28 mouse cellular contexts compared by ENCODE assay signal in genomic region chr4:70844742-70845141, GRCm38 (mm10).
A peak's percentile ranks its signal among the peaks of the same experiment; 100 is the strongest.
DNase-seq lines count a peak whose midpoint lies in the region; ATAC-seq and TF ChIP-seq lines count a peak whose summit lies in the region.
"Had no signal": no experiment of that assay in that cellular context is flagged by ENCODE, and none has a peak within 500 bp of the region (broad histone marks: within the 10 kb centered on the region; RNA-seq: fewer than 3 reads in every experiment).

No protein-coding gene starts in this region.

- no peak for ATAC-seq in hindbrain, postnatal 0 days
- ATAC-seq in hindbrain, embryonic 16.5 days, result no peak
- ATAC-seq in embryonic facial prominence, embryonic 14.5 days (ENCODE audit: low read depth), result peak; percentile 41; the same call in 1 of the 2 replicates
- ATAC-seq in limb, embryonic 13.5 days (ENCODE audit: low FRiP score, low read depth), result peak; percentile 64; the same call in 1 of the 2 replicates
- ATAC-seq: CD4-positive, CD25-positive, alpha-beta regulatory T cell, adult 4 months; forebrain, embryonic 13.5 days; intestine, embryonic 16.5 days had no signal

- no peaks in the 10 kb centered on the region for H3K4me1 ChIP-seq in hindbrain, postnatal 0 days (ENCODE audit: insufficient read depth, low read length)
- H3K4me1 ChIP-seq in hindbrain, embryonic 16.5 days (ENCODE audit: control insufficient read depth, insufficient read depth, low read depth, low read length), result no peaks in the 10 kb centered on the region
- H3K4me1 ChIP-seq in embryonic facial prominence, embryonic 14.5 days (ENCODE audit: control insufficient read depth, insufficient read depth, low read length), result no peaks in the 10 kb centered on the region
- H3K4me1 ChIP-seq in limb, embryonic 13.5 days, result no peaks in the 10 kb centered on the region
- H3K4me1 ChIP-seq: forebrain, embryonic 13.5 days; heart, embryonic 12.5 days; hindbrain, embryonic 15.5 days; liver, embryonic 15.5 days; midbrain, embryonic 10.5 days had no signal

- no peak overlapping the region for H3K9ac ChIP-seq in hindbrain, postnatal 0 days (replicated peaks; ENCODE audit: low read length)
- no peak overlapping the region for H3K9ac ChIP-seq in hindbrain, embryonic 16.5 days (ENCODE audit: low read depth, low read length)
- no peak overlapping the region for H3K9ac ChIP-seq in embryonic facial prominence, embryonic 14.5 days (ENCODE audit: low read depth, low read length)
- H3K9ac ChIP-seq in limb, embryonic 13.5 days, result no peak overlapping the region
- H3K9ac ChIP-seq: forebrain, embryonic 13.5 days; heart, embryonic 12.5 days; hindbrain, embryonic 15.5 days; liver, embryonic 15.5 days; lung, embryonic 14.5 days had no signal

- no peak for TF ChIP-seq CTCF in hindbrain, postnatal 0 days (IDR thresholded peaks at IDR 0.05; ENCODE audit: low read depth)

- peak; percentile 2 for DNase-seq in hindbrain, postnatal 0 days (ENCODE audit: low spot score)
- peak; percentile 71 for DNase-seq in embryo, embryonic 10.5 days (ENCODE audit: low spot score)
- peak; percentile 75 for DNase-seq in embryonic facial prominence, embryonic 14.5 days (ENCODE audit: low spot score)
- no peak for DNase-seq in kidney, adult 9 months
- DNase-seq in thymus, postnatal 36 days, result no peak
- DNase-seq: adrenal gland, postnatal 14 days; cerebellum, adult 11-12 months; cerebellum, adult 9-11 months; gastrocnemius, postnatal 25 days; heart, adult 18-20 months; heart, postnatal 4 days; kidney, postnatal 14 days; layer of hippocampus, adult 9-11 months; lung, embryonic 14.5 days; lung, postnatal 14 days; right cerebral cortex, postnatal 25 days; thymus, adult 18-20 months; thymus, postnatal 25 days had no signal

- H3K36me3 ChIP-seq in hindbrain, postnatal 0 days (ENCODE audit: insufficient read depth, low read length), result no peaks in the 10 kb centered on the region
- no peaks in the 10 kb centered on the region for H3K36me3 ChIP-seq in hindbrain, embryonic 16.5 days (ENCODE audit: control insufficient read depth, insufficient read depth, low read length)
- no peaks in the 10 kb centered on the region for H3K36me3 ChIP-seq in embryonic facial prominence, embryonic 14.5 days (ENCODE audit: control insufficient read depth, insufficient read depth, low read length)
- no peaks in the 10 kb centered on the region for H3K36me3 ChIP-seq in limb, embryonic 13.5 days
- H3K36me3 ChIP-seq: heart, embryonic 12.5 days; hindbrain, embryonic 15.5 days; liver, embryonic 15.5 days; midbrain, embryonic 10.5 days had no signal

- no peaks in the 10 kb centered on the region for H3K9me3 ChIP-seq in hindbrain, postnatal 0 days (ENCODE audit: low read length)
- H3K9me3 ChIP-seq in hindbrain, embryonic 16.5 days (ENCODE audit: control insufficient read depth, low read length), result no peaks in the 10 kb centered on the region
- H3K9me3 ChIP-seq in embryonic facial prominence, embryonic 14.5 days (ENCODE audit: control insufficient read depth, low read length), result no peaks in the 10 kb centered on the region
- no peaks in the 10 kb centered on the region for H3K9me3 ChIP-seq in limb, embryonic 13.5 days
- H3K9me3 ChIP-seq: forebrain, embryonic 13.5 days; heart, embryonic 12.5 days; hindbrain, embryonic 15.5 days; liver, embryonic 15.5 days; midbrain, embryonic 10.5 days had no signal

- no peaks in the 10 kb centered on the region for H3K27me3 ChIP-seq in hindbrain, postnatal 0 days (ENCODE audit: insufficient read depth, low read length)
- H3K27me3 ChIP-seq in hindbrain, embryonic 16.5 days (replicated peaks; ENCODE audit: control insufficient read depth, insufficient read depth, low read length), result no peaks in the 10 kb centered on the region
- H3K27me3 ChIP-seq in embryonic facial prominence, embryonic 14.5 days (replicated peaks; ENCODE audit: control insufficient read depth, insufficient read depth, low read length), result no peaks in the 10 kb centered on the region
- no peaks in the 10 kb centered on the region for H3K27me3 ChIP-seq in limb, embryonic 13.5 days
- H3K27me3 ChIP-seq: forebrain, embryonic 13.5 days; heart, embryonic 12.5 days; hindbrain, embryonic 15.5 days; liver, embryonic 15.5 days had no signal

- 29% methylated on average over 1 of the region's 1 CpGs for WGBS in hindbrain, postnatal 0 days
- 36% methylated on average over 1 of the region's 1 CpGs for WGBS in hindbrain, embryonic 16.5 days
- 27% methylated on average over 1 of the region's 1 CpGs for WGBS in embryonic facial prominence, embryonic 14.5 days
- 13% methylated on average over 1 of the region's 1 CpGs for WGBS in limb, embryonic 13.5 days

- no peak overlapping the region for H3K4me2 ChIP-seq in hindbrain, postnatal 0 days (ENCODE audit: low read depth, low read length)
- H3K4me2 ChIP-seq in hindbrain, embryonic 16.5 days (ENCODE audit: low read length), result no peak overlapping the region
- no peak overlapping the region for H3K4me2 ChIP-seq in embryonic facial prominence, embryonic 14.5 days (ENCODE audit: low read depth, low read length)
- no peak overlapping the region for H3K4me2 ChIP-seq in limb, embryonic 13.5 days (replicated peaks)
- H3K4me2 ChIP-seq: forebrain, embryonic 13.5 days; heart, embryonic 12.5 days; hindbrain, embryonic 15.5 days; liver, embryonic 15.5 days; lung, embryonic 14.5 days had no signal

- no peak overlapping the region for H3K4me3 ChIP-seq in hindbrain, postnatal 0 days (ENCODE audit: low read length)
- H3K4me3 ChIP-seq in hindbrain, embryonic 16.5 days (ENCODE audit: low read length), result no peak overlapping the region
- H3K4me3 ChIP-seq in embryonic facial prominence, embryonic 14.5 days (ENCODE audit: low read depth, low read length), result no peak overlapping the region
- no peak overlapping the region for H3K4me3 ChIP-seq in limb, embryonic 13.5 days
- H3K4me3 ChIP-seq: forebrain, embryonic 13.5 days; heart, embryonic 12.5 days; hindbrain, embryonic 15.5 days; liver, embryonic 15.5 days; midbrain, embryonic 10.5 days had no signal

- H3K27ac ChIP-seq in hindbrain, postnatal 0 days, result no peak overlapping the region
- H3K27ac ChIP-seq in hindbrain, embryonic 16.5 days (ENCODE audit: low read depth, low read length), result no peak overlapping the region
- no peak overlapping the region for H3K27ac ChIP-seq in embryonic facial prominence, embryonic 14.5 days (replicated peaks; ENCODE audit: low read depth, low read length)
- no peak overlapping the region for H3K27ac ChIP-seq in limb, embryonic 13.5 days
- H3K27ac ChIP-seq: forebrain, embryonic 13.5 days; hindbrain, embryonic 15.5 days; liver, embryonic 15.5 days; midbrain, embryonic 10.5 days; stomach, postnatal 0 days had no signal

Comparison
In these comparisons a context has a peak if more than half of its experiments do, and no peak if none do; other contexts are left out.
1. ATAC-seq: peak in embryonic facial prominence, embryonic 14.5 days (single experiment) and limb, embryonic 13.5 days (single experiment); none in hindbrain, postnatal 0 days (single experiment) and hindbrain, embryonic 16.5 days (single experiment).
2. DNase-seq: peak in hindbrain, postnatal 0 days (single experiment), embryo, embryonic 10.5 days (single experiment) and embryonic facial prominence, embryonic 14.5 days (single experiment); none in kidney, adult 9 months (single experiment) and thymus, postnatal 36 days (0 of 2).